Mouse (Mus musculus) inflammation-experienced regulatory T-cells, adult 16 weeks (primary cell): Measurements from ENCODE around the gene Olfr748. TPM values are rescaled to one million over a fixed set of nuclear protein-coding genes. Genes with fewer than 3 reads are reported as not detected.

Experiments used
- polyA plus RNA-seq: library from polyadenylated mRNA; unstranded; fragments of 100-300 nt; shearing (Covaris generic); gene quantifications from one replicate; pipeline ENCODE4 v1.2.1, GENCODE M21; 2017

The Olfr748 gene
- not detected for polyA plus RNA-seq

DNA sequence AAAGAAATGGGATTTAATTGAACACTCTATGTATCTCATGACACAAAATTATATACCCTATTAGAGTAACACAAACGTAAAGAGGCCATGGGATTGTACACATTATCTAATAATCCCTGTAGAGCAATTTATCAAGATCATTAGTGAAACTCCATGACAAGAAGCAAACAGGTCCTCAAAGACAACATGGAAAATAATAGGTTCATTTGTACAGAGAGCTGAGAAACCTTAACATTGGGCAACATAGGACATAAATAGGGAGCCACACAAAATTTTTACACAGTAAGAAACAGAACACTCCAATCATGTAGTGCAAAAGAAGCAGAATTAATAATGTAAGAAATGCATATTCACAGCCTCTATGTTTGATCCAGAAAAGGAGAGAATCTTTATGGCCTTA lies at the start of gene Olfr748:
Gene Olfr748 (plus strand): TSS at position 301 of the 400 bp plus-strand sequence.

DNA sequence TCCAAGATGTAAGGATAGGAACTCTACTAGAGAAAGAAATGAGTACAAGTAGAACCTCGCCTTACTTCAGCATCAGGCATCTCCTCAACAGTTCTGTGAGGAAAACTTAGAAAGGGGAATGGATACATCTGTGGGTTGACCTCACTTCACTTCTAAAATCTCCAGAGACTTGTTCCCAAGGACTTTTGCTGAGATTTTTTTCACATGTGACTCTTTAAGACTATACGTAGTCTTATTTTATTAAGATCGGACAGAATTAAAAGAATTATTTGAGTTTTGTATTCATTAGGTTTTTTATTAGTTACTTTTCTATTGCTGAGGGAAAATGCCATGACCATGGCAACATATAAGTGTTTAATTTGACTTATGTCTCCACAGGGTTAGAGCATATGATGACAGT lies 14.1 kb upstream of the Olfr748 start, which contains the start of gene Olfr747:
Gene Olfr747 (minus strand): TSS at position 101 of the 400 bp plus-strand sequence.

DNA sequence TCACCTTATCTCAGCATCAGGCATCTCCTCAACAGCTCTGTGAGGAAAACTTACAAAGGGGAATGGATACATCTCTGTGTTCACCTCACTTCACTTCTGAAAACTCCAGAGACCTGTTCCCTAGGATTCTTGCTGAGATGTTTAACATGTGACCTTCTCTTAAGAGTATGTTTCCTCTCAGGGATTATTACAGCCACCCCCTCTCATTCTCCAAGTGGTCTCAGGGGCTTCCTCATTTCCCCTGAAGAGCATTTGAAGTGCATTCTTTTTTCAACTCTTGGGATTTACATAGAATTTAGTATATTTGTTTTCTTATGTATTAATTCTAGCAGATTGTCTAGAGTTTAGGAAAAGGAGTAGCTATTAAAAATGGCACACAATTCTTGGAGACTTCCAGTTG lies 37.8 kb downstream of the Olfr748 start, which contains the start of gene Olfr749:
Gene Olfr749 (minus strand): TSS at position 101 of the 400 bp plus-strand sequence.

Other genes starting within 250 kb of the Olfr748 start
- gene Olfr741, start 234.6 kb upstream of the Olfr748 start, polyA plus RNA-seq = not detected
- not detected for gene Olfr742, start 203.8 kb upstream of the Olfr748 start, polyA plus RNA-seq
- not detected for gene Olfr743, start 185.5 kb upstream of the Olfr748 start, polyA plus RNA-seq
- gene Olfr744, start 92.5 kb upstream of the Olfr748 start, polyA plus RNA-seq = not detected
- gene Olfr745, start 68.0 kb upstream of the Olfr748 start, polyA plus RNA-seq = not detected
- not detected for gene Olfr746, start 60.3 kb upstream of the Olfr748 start, polyA plus RNA-seq
- gene Olfr747, start 14.2 kb upstream of the Olfr748 start, polyA plus RNA-seq = not detected
- gene Olfr749, start 37.7 kb downstream of the Olfr748 start, polyA plus RNA-seq = not detected
- gene Ttc5, start 78.1 kb downstream of the Olfr748 start, polyA plus RNA-seq = 141 TPM
- gene Ccnb1ip1, start 100.4 kb downstream of the Olfr748 start, polyA plus RNA-seq = not detected
- gene Parp2, start 100.5 kb downstream of the Olfr748 start, polyA plus RNA-seq = 77.0 TPM
- gene Tep1, start 163.2 kb downstream of the Olfr748 start, polyA plus RNA-seq = 26.3 TPM
- gene Klhl33, start 190.1 kb downstream of the Olfr748 start, polyA plus RNA-seq = not detected
- gene Osgep, start 217.5 kb downstream of the Olfr748 start, polyA plus RNA-seq = 123 TPM
- 66.0 TPM for gene Apex1, start 217.6 kb downstream of the Olfr748 start, polyA plus RNA-seq
- gene Pip4p1, start 223.5 kb downstream of the Olfr748 start, polyA plus RNA-seq = 17.4 TPM
- gene Pnp, start 223.7 kb downstream of the Olfr748 start, polyA plus RNA-seq = 72.3 TPM
- gene Gm49342, start 237.1 kb downstream of the Olfr748 start, polyA plus RNA-seq = not detected
- gene Pnp2, start 248.6 kb downstream of the Olfr748 start, polyA plus RNA-seq = 0.77 TPM